Mouse (Mus musculus): ENCODE results near the gene Lrrc46. TPM values are rescaled to one million over a fixed set of nuclear protein-coding genes. Genes with fewer than 3 reads are reported as not detected.

Lrrc46 gene
- polyA plus RNA-seq, 1 experiment from 2014 or later = 1.4 TPM

DNA sequence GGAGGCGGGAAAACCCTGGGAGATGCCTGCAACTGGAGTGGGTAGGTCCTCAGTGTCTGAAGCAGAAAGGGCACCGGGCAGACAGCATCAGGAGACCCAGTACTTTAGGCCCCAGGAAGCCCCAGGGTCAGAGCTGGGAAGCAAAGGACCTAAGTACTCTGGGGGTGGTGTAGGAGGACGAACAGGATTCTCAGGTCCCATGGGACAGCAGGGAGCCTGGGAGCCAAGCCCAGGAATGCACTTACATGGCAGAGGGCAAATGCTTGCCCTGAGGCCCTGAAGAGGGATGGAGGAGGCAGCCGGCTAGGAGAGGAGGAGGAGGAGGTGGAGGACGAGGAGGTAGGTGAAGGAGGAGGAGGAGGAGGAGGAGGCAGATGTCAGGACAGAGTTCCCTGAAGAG lies 46.2 kb downstream of the Lrrc46 start:
- Histone ChIP-seq H3K9me3 (ENCODE audit: control insufficient read depth, low read length) (no peaks in the 10 kb centered on the region), H3K9ac (ENCODE audit: low read length) (no peak overlapping the region), H3K4me1 (ENCODE audit: control insufficient read depth, insufficient read depth, low read length) (peaks cover 7% of the 10 kb centered on the region), H3K36me3 (ENCODE audit: control insufficient read depth, insufficient read depth, low read length) (no peaks in the 10 kb centered on the region), H3K4me2 (ENCODE audit: low read depth, severe bottlenecking) (no peak overlapping the region), H3K27me3 (ENCODE audit: control insufficient read depth, insufficient read depth, low read length) (peaks cover 4% of the 10 kb centered on the region; the same call in 1 of the 2 replicates), H3K27ac (replicated peaks; ENCODE audit: low read depth, low read length) (no peak overlapping the region), H3K4me3 (ENCODE audit: low read depth, low read length) (no peak overlapping the region)
- no peak for ATAC-seq (ENCODE audit: insufficient number of reproducible peaks, low FRiP score, low TSS enrichment, low read depth)
- DNase-seq (ENCODE audit: low spot score) = no peak
- 12% methylated on average over 5 of the region's 5 CpGs for WGBS

DNA sequence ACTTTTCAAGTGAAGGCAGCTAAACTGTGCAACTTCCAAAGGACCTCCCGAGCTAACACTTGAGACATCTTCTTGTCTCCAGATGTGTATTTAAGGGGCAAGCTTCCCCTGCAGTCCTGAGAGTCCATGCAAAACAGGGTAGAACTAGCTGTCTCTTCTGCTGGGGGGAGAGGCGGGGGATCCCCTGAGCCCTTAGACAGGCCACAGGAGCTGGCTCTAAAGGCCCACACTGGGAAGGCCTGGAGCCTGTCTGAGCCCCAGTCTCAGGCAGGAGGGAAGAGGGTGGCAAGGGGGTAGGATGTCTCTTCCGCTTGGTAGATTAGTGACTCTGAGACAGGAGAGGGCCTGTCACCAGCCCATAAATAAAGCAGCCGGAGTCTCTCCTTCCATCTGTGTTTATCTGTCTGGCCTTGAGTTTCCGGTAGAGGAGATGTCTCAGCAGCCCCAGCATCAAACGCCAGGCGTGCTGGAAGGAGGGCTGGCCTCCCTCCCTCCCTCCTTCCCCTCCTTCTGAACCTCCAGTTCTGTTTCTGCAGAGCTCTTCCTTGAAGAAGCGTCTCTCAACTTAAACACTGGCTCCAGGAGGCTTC lies 48.4 kb downstream of the Lrrc46 start:
- DNase-seq (ENCODE audit: low spot score) = no peak
- Histone ChIP-seq H3K4me1 (ENCODE audit: control insufficient read depth, insufficient read depth, low read length) (peaks cover 15% of the 10 kb centered on the region), H3K27me3 (ENCODE audit: control insufficient read depth, insufficient read depth, low read length) (peaks cover 4% of the 10 kb centered on the region; the same call in 1 of the 2 replicates), H3K9me3 (ENCODE audit: control insufficient read depth, low read length) (no peaks in the 10 kb centered on the region), H3K9ac (ENCODE audit: low read length) (no peak overlapping the region), H3K27ac (replicated peaks; ENCODE audit: low read depth, low read length) (no peak overlapping the region), H3K4me3 (ENCODE audit: low read depth, low read length) (no peak overlapping the region), H3K4me2 (ENCODE audit: low read depth, severe bottlenecking) (no peak overlapping the region), H3K36me3 (ENCODE audit: control insufficient read depth, insufficient read depth, low read length) (no peaks in the 10 kb centered on the region)
- no peak for ATAC-seq (ENCODE audit: insufficient number of reproducible peaks, low FRiP score, low TSS enrichment, low read depth)
- 19% methylated on average over 8 of the region's 8 CpGs for WGBS

DNA sequence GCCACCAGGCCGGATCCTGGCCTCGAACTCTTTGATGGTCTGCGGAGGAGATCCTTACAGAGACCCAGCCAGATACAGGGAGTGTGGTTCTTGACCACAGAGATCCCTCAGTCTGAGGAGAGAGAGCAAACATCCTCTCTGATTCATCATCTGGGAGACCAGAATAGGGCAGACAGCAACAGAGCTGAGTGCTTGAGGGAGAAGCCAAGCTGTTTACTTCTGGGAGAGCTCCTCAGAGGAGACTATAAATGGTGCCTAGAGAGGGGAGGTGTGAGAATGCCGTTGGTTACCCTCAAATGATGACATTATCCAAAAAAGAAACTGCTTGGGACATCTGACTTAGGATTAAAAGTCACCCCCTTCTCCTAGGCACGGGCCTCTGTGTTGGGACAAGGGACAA lies 49.7 kb downstream of the Lrrc46 start:
- no peak for ATAC-seq (ENCODE audit: insufficient number of reproducible peaks, low FRiP score, low TSS enrichment, low read depth)
- Histone ChIP-seq H3K27ac (replicated peaks; ENCODE audit: low read depth, low read length) (no peak overlapping the region), H3K4me2 (ENCODE audit: low read depth, severe bottlenecking) (no peak overlapping the region), H3K4me1 (ENCODE audit: control insufficient read depth, insufficient read depth, low read length) (peaks cover 21% of the 10 kb centered on the region), H3K4me3 (ENCODE audit: low read depth, low read length) (no peak overlapping the region), H3K27me3 (ENCODE audit: control insufficient read depth, insufficient read depth, low read length) (peaks cover 4% of the 10 kb centered on the region; the same call in 1 of the 2 replicates), H3K36me3 (ENCODE audit: control insufficient read depth, insufficient read depth, low read length) (no peaks in the 10 kb centered on the region), H3K9ac (ENCODE audit: low read length) (no peak overlapping the region), H3K9me3 (ENCODE audit: control insufficient read depth, low read length) (no peaks in the 10 kb centered on the region)
- WGBS = 75% methylated on average over 5 of the region's 5 CpGs
- DNase-seq (ENCODE audit: low spot score) = no peak

DNA sequence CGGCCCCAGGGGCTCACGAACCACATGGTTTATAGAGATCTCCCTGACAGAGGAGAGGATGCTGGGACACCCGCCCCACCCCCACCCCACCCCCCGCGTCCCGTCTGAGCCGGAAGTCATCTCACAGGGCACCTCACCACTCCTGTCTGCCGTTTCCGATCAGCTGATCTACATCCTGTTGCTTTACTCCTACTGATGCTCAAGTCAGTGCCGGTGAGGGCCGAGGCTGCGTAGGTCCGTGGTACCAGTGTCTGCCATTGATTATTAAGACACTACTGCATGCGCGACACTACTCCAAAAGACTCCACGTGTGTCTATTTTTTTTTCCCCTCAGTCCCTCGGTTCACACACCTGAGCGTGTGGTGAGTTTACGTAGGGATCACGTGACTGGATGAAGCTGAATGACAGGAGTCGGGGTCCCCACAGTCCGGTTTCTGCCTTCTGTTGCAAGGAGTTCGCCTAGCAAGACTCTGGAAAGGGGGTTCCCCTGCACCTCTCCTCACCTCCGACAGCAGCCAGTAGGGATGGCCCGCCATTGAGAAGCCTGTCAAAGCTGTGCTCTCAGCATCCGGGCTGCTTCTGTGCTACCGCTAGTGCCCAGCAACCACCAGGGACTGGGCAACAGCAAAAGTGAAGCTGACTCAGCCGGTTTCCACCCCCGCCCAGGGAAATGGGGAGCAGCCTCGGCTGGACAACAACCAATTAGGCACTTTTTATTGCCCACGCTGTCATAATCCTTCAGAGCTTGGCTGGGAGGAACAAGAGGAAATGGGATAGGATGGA lies 53.1 kb downstream of the Lrrc46 start:
- Histone ChIP-seq H3K4me1 (ENCODE audit: control insufficient read depth, insufficient read depth, low read length) (peaks cover 41% of the 10 kb centered on the region), H3K27me3 (ENCODE audit: control insufficient read depth, insufficient read depth, low read length) (no peaks in the 10 kb centered on the region), H3K27ac (replicated peaks; ENCODE audit: low read depth, low read length) (no peak overlapping the region), H3K36me3 (ENCODE audit: control insufficient read depth, insufficient read depth, low read length) (no peaks in the 10 kb centered on the region), H3K4me2 (ENCODE audit: low read depth, severe bottlenecking) (peak overlapping the region; percentile 65), H3K9ac (ENCODE audit: low read length) (peak overlapping the region; percentile 27; the same call in 1 of the 2 replicates), H3K4me3 (ENCODE audit: low read depth, low read length) (peak overlapping the region; percentile 26), H3K9me3 (ENCODE audit: control insufficient read depth, low read length) (no peaks in the 10 kb centered on the region)
- no peak for ATAC-seq (ENCODE audit: insufficient number of reproducible peaks, low FRiP score, low TSS enrichment, low read depth)
- peak; percentile 57 for DNase-seq (ENCODE audit: low spot score)
- 5% methylated on average over 31 of the region's 31 CpGs for WGBS

DNA sequence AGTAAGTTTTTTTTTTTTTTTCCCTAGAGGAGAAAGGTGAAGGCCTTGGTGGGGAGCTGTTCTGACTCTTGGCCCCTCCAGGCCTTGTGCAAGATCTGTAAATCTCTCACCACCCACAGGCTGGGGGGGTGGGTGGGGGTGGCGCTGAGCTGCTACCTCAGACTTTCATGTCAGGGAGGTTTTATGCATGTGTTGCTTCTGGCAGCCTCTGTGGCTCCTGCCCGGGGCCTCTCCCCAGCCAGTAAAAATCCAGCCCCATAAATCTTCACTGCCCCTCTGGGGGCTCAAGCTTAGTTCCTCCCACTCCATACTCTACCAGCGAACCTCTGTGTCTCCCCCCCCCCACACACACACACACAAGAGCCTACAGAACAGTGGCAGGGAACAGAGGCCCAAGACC lies 54.7 kb downstream of the Lrrc46 start:
- H3K4me3 ChIP-seq (ENCODE audit: low read depth, low read length) = 0 out of 2 replicates have a peak overlapping the region, but pooled peaks have one; percentile 5
- peak; percentile 38; the same call in 1 of the 2 replicates for ATAC-seq (ENCODE audit: insufficient number of reproducible peaks, low FRiP score, low TSS enrichment, low read depth)
- 2% methylated on average over 3 of the region's 3 CpGs for WGBS

DNA sequence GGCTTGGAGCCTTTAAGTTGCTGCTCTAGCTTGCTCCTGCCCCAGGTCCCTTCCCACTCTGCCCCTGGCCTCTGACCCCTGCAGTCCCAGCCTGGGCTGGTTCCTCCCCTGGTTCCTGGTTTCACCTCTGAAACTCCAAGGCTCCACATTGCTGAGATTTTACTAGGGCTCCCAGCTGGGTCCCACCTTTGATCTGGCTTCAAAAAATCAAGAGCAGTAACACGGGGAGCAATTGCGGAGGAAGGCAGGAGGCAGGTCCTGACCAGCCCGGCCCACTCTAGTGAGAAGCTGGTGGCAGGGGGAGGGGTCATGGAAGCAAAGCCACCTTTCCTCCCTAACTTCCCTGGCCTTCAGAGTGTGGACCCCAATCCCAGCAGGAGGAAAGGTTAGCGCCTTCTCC lies 56.3 kb downstream of the Lrrc46 start:
- no peak overlapping the region for H3K9ac ChIP-seq (ENCODE audit: low read length)
- H3K27ac ChIP-seq (replicated peaks; ENCODE audit: low read depth, low read length) = no peak overlapping the region
- H3K36me3 ChIP-seq (ENCODE audit: control insufficient read depth, insufficient read depth, low read length) = no peaks in the 10 kb centered on the region
- H3K4me3 ChIP-seq (ENCODE audit: low read depth, low read length) = no peak overlapping the region
- WGBS = 7% methylated on average over 4 of the region's 4 CpGs
- ATAC-seq (ENCODE audit: insufficient number of reproducible peaks, low FRiP score, low TSS enrichment, low read depth) = no peak
- DNase-seq (ENCODE audit: low spot score) = peak; percentile 51
- H3K4me2 ChIP-seq (ENCODE audit: low read depth, severe bottlenecking) = no peak overlapping the region
- no peaks in the 10 kb centered on the region for H3K27me3 ChIP-seq (ENCODE audit: control insufficient read depth, insufficient read depth, low read length)
- H3K9me3 ChIP-seq (ENCODE audit: control insufficient read depth, low read length) = no peaks in the 10 kb centered on the region
- H3K4me1 ChIP-seq (ENCODE audit: control insufficient read depth, insufficient read depth, low read length) = peaks cover 41% of the 10 kb centered on the region

More for the DNA sequence above, 54.7 kb downstream of the Lrrc46 start:
- Histone ChIP-seq H3K9ac (ENCODE audit: low read length) (0 out of 2 replicates have a peak overlapping the region, but pooled peaks have one; percentile 34), H3K36me3 (ENCODE audit: control insufficient read depth, insufficient read depth, low read length) (no peaks in the 10 kb centered on the region), H3K4me1 (ENCODE audit: control insufficient read depth, insufficient read depth, low read length) (peaks cover 41% of the 10 kb centered on the region), H3K9me3 (ENCODE audit: control insufficient read depth, low read length) (no peaks in the 10 kb centered on the region), H3K27ac (replicated peaks; ENCODE audit: low read depth, low read length) (peak overlapping the region; percentile 47; the same call in 1 of the 2 replicates), H3K4me2 (ENCODE audit: low read depth, severe bottlenecking) (no peak overlapping the region), H3K27me3 (ENCODE audit: control insufficient read depth, insufficient read depth, low read length) (no peaks in the 10 kb centered on the region)
- peak; percentile 63 for DNase-seq (ENCODE audit: low spot score)

Small RNA genes lying within 50 kb of the gene (microRNA-seq; reads per million reads assigned to microRNA genes)
- gene Mir8103 = not detected

Other genes with a start within 250 kb of the Lrrc46 start
- 30.1 and 33.7 TPM in 2 replicates for gene Nfe2l1, start 211.4 kb downstream of the Lrrc46 start, polyA plus RNA-seq (2014; fragmentation: Nextera tagmentation; extraction: Ambion mirVana)
- 53.8 and 56.8 TPM in 2 replicates for gene Copz2, start 191.5 kb downstream of the Lrrc46 start, polyA plus RNA-seq (2014; fragmentation: Nextera tagmentation; extraction: Ambion mirVana)
- 72.5 and 77.0 TPM in 2 replicates for gene Cdk5rap3, start 124.9 kb downstream of the Lrrc46 start, polyA plus RNA-seq (2014; fragmentation: Nextera tagmentation; extraction: Ambion mirVana)
- 0.35 and 0.97 TPM in 2 replicates for gene Prr15l, start 113.3 kb downstream of the Lrrc46 start, polyA plus RNA-seq (2014; fragmentation: Nextera tagmentation; extraction: Ambion mirVana)
- gene Pnpo, start 97.4 kb downstream of the Lrrc46 start, polyA plus RNA-seq (2014; fragmentation: Nextera tagmentation; extraction: Ambion mirVana) = 25.5 and 27.5 TPM in 2 replicates
- 23.4 and 25.8 TPM in 2 replicates for gene Sp2, start 58.4 kb downstream of the Lrrc46 start, polyA plus RNA-seq (2014; fragmentation: Nextera tagmentation; extraction: Ambion mirVana)
- gene Sp6, start 28.0 kb downstream of the Lrrc46 start, polyA plus RNA-seq (2014; fragmentation: Nextera tagmentation; extraction: Ambion mirVana) = 2.1 and 2.4 TPM in 2 replicates
- 31.9 and 34.4 TPM in 2 replicates for gene Scrn2, start 11.5 kb downstream of the Lrrc46 start, polyA plus RNA-seq (2014; fragmentation: Nextera tagmentation; extraction: Ambion mirVana)
- 93.0 and 96.5 TPM in 2 replicates for gene Mrpl10, start 153 bp upstream of the Lrrc46 start, polyA plus RNA-seq (2014; fragmentation: Nextera tagmentation; extraction: Ambion mirVana)
- gene Osbpl7, start 9.2 kb upstream of the Lrrc46 start, polyA plus RNA-seq (2014; fragmentation: Nextera tagmentation; extraction: Ambion mirVana) = 5.8 and 6.3 TPM in 2 replicates
- not detected in 2 replicates for gene Tbx21, start 73.9 kb upstream of the Lrrc46 start, polyA plus RNA-seq (2014; fragmentation: Nextera tagmentation; extraction: Ambion mirVana)
- 6.2 and 6.5 TPM in 2 replicates for gene Tbkbp1, start 110.1 kb upstream of the Lrrc46 start, polyA plus RNA-seq (2014; fragmentation: Nextera tagmentation; extraction: Ambion mirVana)
- gene Kpnb1, start 146.5 kb upstream of the Lrrc46 start, polyA plus RNA-seq (2014; fragmentation: Nextera tagmentation; extraction: Ambion mirVana) = 97.6 and 102 TPM in 2 replicates
- 64.1 and 80.1 TPM in 2 replicates for gene Npepps, start 239.2 kb upstream of the Lrrc46 start, polyA plus RNA-seq (2014; fragmentation: Nextera tagmentation; extraction: Ambion mirVana)